Mouse (Mus musculus): ENCODE measurements around the gene BC049352. TPM values are rescaled to one million over a fixed set of nuclear protein-coding genes. Genes with fewer than 3 reads are reported as not detected.

The BC049352 gene
- polyA plus RNA-seq, 1 experiment from 2014 or later = not detected

GRCm38 (mm10) chr9:45268597-45269325 is 87.0 kb downstream of the BC049352 start, which contains the start of gene Il10ra:
TSS of gene Il10ra (minus strand) at chr9:45269149.
- H3K27ac ChIP-seq = no peak within 1 kb of the TSS
- peak within 1 kb of the TSS; percentile 44; the same call in 1 of the 2 replicates for H3K9ac ChIP-seq (replicated peaks)
- H3K4me3 ChIP-seq (replicated peaks) = peak within 1 kb of the TSS; percentile 42
- H3K4me1 ChIP-seq (replicated peaks) = 0 out of 2 replicates have a peak, but pooled peaks cover 3% of the 10 kb centered on the region
- WGBS = 6% methylated on average over 36 of the region's 36 CpGs
- H3K9me3 ChIP-seq = no peaks in the 10 kb centered on the region
- H3K4me2 ChIP-seq = peak within 1 kb of the TSS; percentile 70
- H3K36me3 ChIP-seq = no peaks in the 10 kb centered on the region
- no peak for ATAC-seq (ENCODE audit: insufficient number of reproducible peaks, insufficient read depth, low FRiP score, low TSS enrichment, low read depth)
- H3K27me3 ChIP-seq = peaks cover 57% of the 10 kb centered on the region

- WGBS = 39% methylated on average over 5 of the region's 5 CpGs
- ATAC-seq (ENCODE audit: insufficient number of reproducible peaks, insufficient read depth, low FRiP score, low TSS enrichment, low read depth) = no peak
- H3K27ac ChIP-seq = no peak overlapping the region
- H3K4me2 ChIP-seq = no peak overlapping the region
- H3K9me3 ChIP-seq = no peaks in the 10 kb centered on the region
- no peaks in the 10 kb centered on the region for H3K36me3 ChIP-seq
- H3K27me3 ChIP-seq = peaks cover 43% of the 10 kb centered on the region
- no peak overlapping the region for H3K4me3 ChIP-seq (replicated peaks)
- 0 out of 2 replicates have a peak, but pooled peaks cover 3% of the 10 kb centered on the region for H3K4me1 ChIP-seq (replicated peaks)
- no peak overlapping the region for H3K9ac ChIP-seq (replicated peaks)
Measured at GRCm38 (mm10) chr9:45272213-45272612, 90.4 kb downstream of the BC049352 start.

GRCm38 (mm10) chr9:45274218-45274617 is 92.4 kb downstream of the BC049352 start:
- Histone ChIP-seq H3K4me1 (replicated peaks) (no peaks in the 10 kb centered on the region), H3K4me2 (no peak overlapping the region), H3K27me3 (peaks cover 22% of the 10 kb centered on the region), H3K27ac (no peak overlapping the region), H3K9ac (replicated peaks) (no peak overlapping the region), H3K9me3 (no peaks in the 10 kb centered on the region), H3K36me3 (no peaks in the 10 kb centered on the region), H3K4me3 (replicated peaks) (no peak overlapping the region)
- ATAC-seq (ENCODE audit: insufficient number of reproducible peaks, insufficient read depth, low FRiP score, low TSS enrichment, low read depth) = no peak
- WGBS = 84% methylated on average over 4 of the region's 4 CpGs

- H3K4me3 ChIP-seq (replicated peaks) = no peak overlapping the region
- no peak overlapping the region for H3K27ac ChIP-seq
- 92% methylated on average over 2 of the region's 2 CpGs for WGBS
- H3K36me3 ChIP-seq = no peaks in the 10 kb centered on the region
- H3K27me3 ChIP-seq = peaks cover 18% of the 10 kb centered on the region
- no peak overlapping the region for H3K4me2 ChIP-seq
- H3K9me3 ChIP-seq = no peaks in the 10 kb centered on the region
- no peak for ATAC-seq (ENCODE audit: insufficient number of reproducible peaks, insufficient read depth, low FRiP score, low TSS enrichment, low read depth)
- H3K4me1 ChIP-seq (replicated peaks) = no peaks in the 10 kb centered on the region
- H3K9ac ChIP-seq (replicated peaks) = no peak overlapping the region
Measured at GRCm38 (mm10) chr9:45274635-45275034, 92.8 kb downstream of the BC049352 start.

- Histone ChIP-seq H3K4me2 (no peak overlapping the region), H3K36me3 (no peaks in the 10 kb centered on the region), H3K27ac (no peak overlapping the region), H3K4me1 (replicated peaks) (no peaks in the 10 kb centered on the region), H3K27me3 (no peaks in the 10 kb centered on the region), H3K9me3 (0 out of 2 replicates have a peak, but pooled peaks cover 1% of the 10 kb centered on the region), H3K9ac (replicated peaks) (no peak overlapping the region), H3K4me3 (replicated peaks) (no peak overlapping the region)
- no peak for ATAC-seq (ENCODE audit: insufficient number of reproducible peaks, insufficient read depth, low FRiP score, low TSS enrichment, low read depth)
- 72% methylated on average over 3 of the region's 3 CpGs for WGBS
Measured at GRCm38 (mm10) chr9:45280059-45280458, 98.3 kb downstream of the BC049352 start.

- Histone ChIP-seq H3K4me2 (no peak overlapping the region), H3K27me3 (no peaks in the 10 kb centered on the region), H3K36me3 (no peaks in the 10 kb centered on the region), H3K4me3 (replicated peaks) (no peak overlapping the region), H3K9ac (replicated peaks) (no peak overlapping the region), H3K27ac (no peak overlapping the region), H3K9me3 (0 out of 2 replicates have a peak, but pooled peaks cover 4% of the 10 kb centered on the region), H3K4me1 (replicated peaks) (no peaks in the 10 kb centered on the region)
- ATAC-seq (ENCODE audit: insufficient number of reproducible peaks, insufficient read depth, low FRiP score, low TSS enrichment, low read depth) = no peak
- 79% methylated on average over 3 of the region's 3 CpGs for WGBS
Measured at GRCm38 (mm10) chr9:45280891-45281290, 99.1 kb downstream of the BC049352 start.

- no peak overlapping the region for H3K4me2 ChIP-seq
- ATAC-seq (ENCODE audit: insufficient number of reproducible peaks, insufficient read depth, low FRiP score, low TSS enrichment, low read depth) = no peak
- no peak overlapping the region for H3K9ac ChIP-seq (replicated peaks)
- 0 out of 2 replicates have a peak, but pooled peaks cover 4% of the 10 kb centered on the region for H3K9me3 ChIP-seq
- 89% methylated on average over 5 of the region's 5 CpGs for WGBS
- H3K4me3 ChIP-seq (replicated peaks) = no peak overlapping the region
- H3K27me3 ChIP-seq = no peaks in the 10 kb centered on the region
- no peaks in the 10 kb centered on the region for H3K4me1 ChIP-seq (replicated peaks)
- no peak overlapping the region for H3K27ac ChIP-seq
- H3K36me3 ChIP-seq = no peaks in the 10 kb centered on the region
Measured at GRCm38 (mm10) chr9:45282466-45282865, 100.7 kb downstream of the BC049352 start.

- no peak overlapping the region for H3K4me2 ChIP-seq
- no peak for ATAC-seq (ENCODE audit: insufficient number of reproducible peaks, insufficient read depth, low FRiP score, low TSS enrichment, low read depth)
- H3K4me1 ChIP-seq (replicated peaks) = no peaks in the 10 kb centered on the region
- H3K27ac ChIP-seq = no peak overlapping the region
- H3K9ac ChIP-seq (replicated peaks) = no peak overlapping the region
- no peak overlapping the region for H3K4me3 ChIP-seq (replicated peaks)
- H3K27me3 ChIP-seq = no peaks in the 10 kb centered on the region
- H3K36me3 ChIP-seq = no peaks in the 10 kb centered on the region
- 81% methylated on average over 11 of the region's 11 CpGs for WGBS
- H3K9me3 ChIP-seq = no peaks in the 10 kb centered on the region
Measured at GRCm38 (mm10) chr9:45291481-45292168, 109.8 kb downstream of the BC049352 start.

- WGBS = 53% methylated on average over 10 of the region's 10 CpGs
- no peak for ATAC-seq (ENCODE audit: insufficient number of reproducible peaks, insufficient read depth, low FRiP score, low TSS enrichment, low read depth)
Measured at GRCm38 (mm10) chr9:45294210-45295011, 112.6 kb downstream of the BC049352 start.

GRCm38 (mm10) chr9:45299231-45300006 is 117.6 kb downstream of the BC049352 start:
- Histone ChIP-seq H3K36me3 (no peaks in the 10 kb centered on the region), H3K27me3 (no peaks in the 10 kb centered on the region; the same call in 1 of the 2 replicates), H3K4me3 (replicated peaks) (no peak overlapping the region), H3K9ac (replicated peaks) (no peak overlapping the region), H3K9me3 (0 out of 2 replicates have a peak, but pooled peaks cover 4% of the 10 kb centered on the region), H3K27ac (no peak overlapping the region), H3K4me1 (replicated peaks) (no peaks in the 10 kb centered on the region), H3K4me2 (no peak overlapping the region)
- no peak for ATAC-seq (ENCODE audit: insufficient number of reproducible peaks, insufficient read depth, low FRiP score, low TSS enrichment, low read depth)
- WGBS = 83% methylated on average over 11 of the region's 11 CpGs

More at GRCm38 (mm10) chr9:45294210-45295011, 112.6 kb downstream of the BC049352 start:
- Histone ChIP-seq H3K9me3 (no peaks in the 10 kb centered on the region), H3K27me3 (no peaks in the 10 kb centered on the region), H3K4me1 (replicated peaks) (no peaks in the 10 kb centered on the region), H3K9ac (replicated peaks) (no peak overlapping the region), H3K4me2 (no peak overlapping the region), H3K4me3 (replicated peaks) (no peak overlapping the region), H3K36me3 (no peaks in the 10 kb centered on the region), H3K27ac (no peak overlapping the region)

Data from limb, embryonic 12.5 days (tissue).